Mouse (Mus musculus) CH12.LX (cell line): Measurements from ENCODE around the gene Dnal1. TPM values are rescaled to one million over a fixed set of nuclear protein-coding genes. Genes with fewer than 3 reads are reported as not detected.

Experiments
- DNase-seq: peaks from one replicate; pipeline ENCODE4 v3.0.0-alpha.2; 2013; ENCODE audit errors: extremely low read depth
- H3K27ac ChIP-seq: 2 replicates; pipeline ENCODE4 v1.5.1; 2012; ENCODE audit warnings: low read depth, mild to moderate bottlenecking, control low read depth, moderate library complexity; ENCODE audit not compliant: insufficient read depth
- H3K27me3 ChIP-seq: replicated peaks from 2 replicates; pipeline ENCODE3; 2012; ENCODE audit warnings: inconsistent platforms
- H3K36me3 ChIP-seq, 2 experiments: replicated peaks in 1 of 2; 2 replicates each; pipeline versions ENCODE3 to v1.6.1; 2012; ENCODE audit warnings: inconsistent platforms in 1 of 2, low read length in 1 of 2, mild to moderate bottlenecking in 1 of 2, mixed read lengths in 1 of 2, moderate library complexity in 1 of 2; ENCODE audit not compliant: control insufficient read depth in 1 of 2, insufficient read depth in 1 of 2
- H3K4me1 ChIP-seq, 2 experiments: 2 replicates each; pipeline ENCODE4 v1.6.1; 2012; ENCODE audit warnings: inconsistent platforms in 1 of 2, moderate library complexity in 1 of 2; ENCODE audit not compliant: insufficient read depth in 2 of 2, control insufficient read depth in 1 of 2
- H3K4me2 ChIP-seq: 2 replicates; pipeline ENCODE4 v1.6.1; 2012; ENCODE audit warnings: low read depth, mild to moderate bottlenecking, control low read depth; ENCODE audit not compliant: poor library complexity, insufficient read depth, severe bottlenecking
- H3K4me3 ChIP-seq, 3 experiments: fragments of 150-350 bp in 1 of 3; sonication (generic) in 1 of 3; replicated peaks in 1 of 3; 2 replicates each; pipeline versions ENCODE3 to v1.5.1; 2011 to 2012; ENCODE audit warnings: low read depth in 2 of 3, low read length in 2 of 3, mild to moderate bottlenecking in 2 of 3, moderate library complexity in 2 of 3, control low read depth in 1 of 3, improper control_type of control experiment in 1 of 3, inconsistent platforms in 1 of 3, mixed read lengths in 1 of 3; ENCODE audit not compliant: poor library complexity in 1 of 3
- H3K79me2 ChIP-seq: replicated peaks from 2 replicates; pipeline ENCODE4 v1.6.1; 2012; ENCODE audit warnings: mild to moderate bottlenecking, moderate library complexity; ENCODE audit not compliant: control insufficient read depth, poor library complexity, insufficient read depth, severe bottlenecking; ENCODE audit errors: extremely low read depth
- H3K9ac ChIP-seq: 2 replicates; pipeline ENCODE4 v1.6.1; 2012; ENCODE audit warnings: low read depth, mild to moderate bottlenecking, control low read depth, moderate library complexity; ENCODE audit not compliant: insufficient read depth
- H3K9me3 ChIP-seq: replicated peaks from 2 replicates; pipeline ENCODE3; 2012; ENCODE audit warnings: low read length, inconsistent platforms, mixed read lengths
- BHLHE40 ChIP-seq: IDR thresholded peaks from 2 replicates; pipeline ENCODE4 v1.6.1; 2011; ENCODE audit warnings: mild to moderate bottlenecking, low read depth, low read length, improper control_type of control experiment
- CTCF ChIP-seq, 2 experiments: IDR thresholded peaks in 1 of 2; conservative IDR thresholded peaks in 1 of 2; 2 replicates each; pipeline ENCODE4 v1.5.1; 2011 to 2012; ENCODE audit warnings: low read depth in 2 of 2, low read length in 2 of 2, improper control_type of control experiment in 1 of 2, inconsistent platforms in 1 of 2, mild to moderate bottlenecking in 1 of 2, moderate library complexity in 1 of 2
- ETS1 ChIP-seq: conservative IDR thresholded peaks from 2 replicates; pipeline ENCODE4 v1.6.1; 2012; ENCODE audit warnings: low read depth, mild to moderate bottlenecking, inconsistent platforms, low read length, improper control_type of control experiment, moderate library complexity
- MAX ChIP-seq: IDR thresholded peaks from 2 replicates; pipeline ENCODE4 v1.6.1; 2011; ENCODE audit warnings: low read length, improper control_type of control experiment
- MEF2A ChIP-seq: IDR thresholded peaks from 2 replicates; pipeline ENCODE4 v1.6.1; 2014; ENCODE audit warnings: low read depth, mild to moderate bottlenecking, inconsistent platforms, low read length, improper control_type of control experiment, borderline replicate concordance
- SIN3A ChIP-seq: IDR thresholded peaks from 2 replicates; pipeline ENCODE4 v1.6.1; 2012; ENCODE audit warnings: low read length, improper control_type of control experiment, inconsistent platforms
- SMC3 ChIP-seq: IDR thresholded peaks from 2 replicates; pipeline ENCODE4 v1.6.1; 2011; ENCODE audit warnings: low read depth, low read length, improper control_type of control experiment
- TCF12 ChIP-seq: IDR thresholded peaks from 2 replicates; pipeline ENCODE4 v1.6.1; 2014; ENCODE audit warnings: low read depth, mild to moderate bottlenecking, inconsistent platforms, low read length, improper control_type of control experiment
- UBTF ChIP-seq: IDR thresholded peaks from 2 replicates; pipeline ENCODE4 v1.6.1; 2012; ENCODE audit warnings: low read depth, mild to moderate bottlenecking, inconsistent platforms, low read length, improper control_type of control experiment, moderate library complexity
- USF2 ChIP-seq: conservative IDR thresholded peaks from 2 replicates; pipeline ENCODE4 v1.6.1; 2011; ENCODE audit warnings: low read depth, low read length, improper control_type of control experiment
- ZC3H11A ChIP-seq: IDR thresholded peaks from 2 replicates; pipeline ENCODE4 v1.6.1; 2012; ENCODE audit warnings: low read depth, mild to moderate bottlenecking, inconsistent platforms, low read length, improper control_type of control experiment
- ZMIZ1 ChIP-seq: IDR thresholded peaks from 2 replicates; pipeline ENCODE4 v1.6.1; 2012; ENCODE audit warnings: low read depth, mild to moderate bottlenecking, inconsistent platforms, low read length, improper control_type of control experiment
- ZNF384 ChIP-seq: IDR thresholded peaks from 2 replicates; pipeline ENCODE4 v1.6.1; 2012; ENCODE audit warnings: low read depth, low read length, improper control_type of control experiment, inconsistent platforms
- dilution Hi-C: fragments of 300-500 bp; cut with MboI; formaldehyde crosslinking; loops from 2 replicates; pipeline ENCODE4 v1.14.3; 2020; ENCODE audit warnings: low sequenced_read_pairs; ENCODE audit not compliant: extremely low pct_unique_long_range_greater_than_20kb, extremely low pct_ligation_motif_present
- in situ Hi-C: fragments of 300-500 bp; cut with MboI; formaldehyde crosslinking; loops from 3 replicates; pipeline ENCODE4 v1.14.3; 2019; ENCODE audit warnings: low sequenced_read_pairs, low pct_ligation_motif_present, low pct_unique_long_range_greater_than_20kb, mixed read lengths
- polyA plus RNA-seq: library from polyadenylated mRNA; unstranded; fragments of >175 nt; gene quantifications from 2 replicates; pipeline ENCODE4 v1.2.1, GENCODE M21; 2012; ENCODE audit warnings: low read depth; ENCODE audit not compliant: insufficient read length
- total RNA-seq, 2 experiments: library from RNA; depleted of rRNA; stranded (reverse); fragments of 300-350 nt in 1 of 2; fragments of >200 nt in 1 of 2; gene quantifications; 2 replicates each; pipeline ENCODE4 v1.2.3; 2012 to 2014

Dnal1 gene
- total and polyA plus RNA-seq, 3 experiments = 1.6 to 2.1 (median 1.7) TPM

DNA sequence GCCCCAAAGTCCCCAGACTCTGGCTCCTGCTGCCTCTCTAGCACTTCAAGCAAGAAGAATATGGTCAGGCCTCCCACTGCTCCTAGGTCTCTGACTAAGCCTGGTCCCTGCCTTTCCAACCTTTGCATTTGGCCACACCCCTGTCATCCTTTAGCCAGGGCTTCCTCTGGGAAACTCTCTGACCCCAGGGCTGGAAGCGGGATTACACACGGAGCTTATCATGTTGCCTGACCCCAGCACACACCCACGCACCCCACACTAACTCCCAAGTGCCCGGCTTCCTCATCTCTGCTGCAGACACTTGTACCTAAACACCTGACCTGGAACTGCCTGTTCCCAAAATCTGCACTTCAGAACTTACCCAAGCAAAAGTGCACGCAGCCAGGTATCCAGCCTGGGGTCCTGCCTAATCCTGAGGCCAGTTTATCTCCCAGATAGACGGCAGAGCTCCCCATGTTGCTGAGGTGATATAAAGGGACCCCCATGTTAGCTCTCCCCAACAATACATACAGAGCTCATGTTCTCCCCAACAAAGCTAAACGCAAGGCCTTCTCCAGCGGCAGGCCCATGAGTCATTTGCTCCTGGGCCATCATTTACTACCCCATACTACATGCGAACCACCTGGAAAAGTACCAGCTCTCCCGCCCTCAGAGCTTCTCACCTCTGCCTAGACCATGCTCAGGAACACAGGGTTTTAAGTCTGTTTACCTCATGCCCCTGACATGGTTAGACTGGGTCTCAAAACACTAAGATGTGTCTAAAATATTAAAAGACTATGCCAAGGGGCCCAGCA, 64.7 kb downstream of the Dnal1 start:
- no peak for DNase-seq
- TF ChIP-seq ZNF384 (no peak), TCF12 (no peak), MEF2A (no peak)
- TF ChIP-seq, all 38 proteins: peak for 0
- H3K4me3 ChIP-seq = no peak overlapping the region
- dilution Hi-C loops = no loop called here
- in situ Hi-C loops = no loop called here
- H3K36me3 ChIP-seq = peaks cover 3 to 37% of the 10 kb centered on the region in 2 experiments
- no peaks in the 10 kb centered on the region for H3K27me3 ChIP-seq
- H3K9ac ChIP-seq = no peak overlapping the region
- H3K27ac ChIP-seq = no peak overlapping the region
- H3K4me1 ChIP-seq = peaks cover 29 to 84% of the 10 kb centered on the region in 2 experiments
- no peak overlapping the region for H3K4me2 ChIP-seq
- peaks cover 28% of the 10 kb centered on the region for H3K79me2 ChIP-seq
- H3K9me3 ChIP-seq = no peaks in the 10 kb centered on the region

GRCm38 (mm10) chr12:84180090-84180489, 65.9 kb downstream of the Dnal1 start:
- no peak overlapping the region for H3K4me2 ChIP-seq
- TF ChIP-seq ETS1 (no peak), BHLHE40 (no peak), CTCF (conservative IDR thresholded peaks at IDR 0.05 in 1 of 2, IDR thresholded peaks at IDR 0.05 in 1 of 2; ENCODE audit: low read depth in 2 of 2, low read length in 2 of 2) (no peak), SMC3 (no peak), ZMIZ1 (no peak), ZC3H11A (no peak), SIN3A (no peak), UBTF (no peak), MAX (no peak), USF2 (no peak)
- TF ChIP-seq, all 38 proteins: peak for 0
- H3K9ac ChIP-seq = no peak overlapping the region
- H3K9me3 ChIP-seq = peaks cover 6% of the 10 kb centered on the region
- dilution Hi-C loops = no loop called here
- peaks cover 19% of the 10 kb centered on the region for H3K79me2 ChIP-seq
- H3K4me3 ChIP-seq = no peak overlapping the region
- DNase-seq = no peak
- in situ Hi-C loops = no loop called here
- peaks cover 22 to 82% of the 10 kb centered on the region in 2 experiments for H3K4me1 ChIP-seq
- H3K36me3 ChIP-seq = peaks cover 0 to 39% of the 10 kb centered on the region in 2 experiments
- no peak overlapping the region for H3K27ac ChIP-seq
- H3K27me3 ChIP-seq = no peaks in the 10 kb centered on the region
